Mouse (Mus musculus): ENCODE results near the gene Hoxa2. TPM values are rescaled to one million over a fixed set of nuclear protein-coding genes. Genes with fewer than 3 reads are reported as not detected.

The Hoxa2 gene
- total and polyA plus RNA-seq, 3 experiments, result not detected

DNA sequence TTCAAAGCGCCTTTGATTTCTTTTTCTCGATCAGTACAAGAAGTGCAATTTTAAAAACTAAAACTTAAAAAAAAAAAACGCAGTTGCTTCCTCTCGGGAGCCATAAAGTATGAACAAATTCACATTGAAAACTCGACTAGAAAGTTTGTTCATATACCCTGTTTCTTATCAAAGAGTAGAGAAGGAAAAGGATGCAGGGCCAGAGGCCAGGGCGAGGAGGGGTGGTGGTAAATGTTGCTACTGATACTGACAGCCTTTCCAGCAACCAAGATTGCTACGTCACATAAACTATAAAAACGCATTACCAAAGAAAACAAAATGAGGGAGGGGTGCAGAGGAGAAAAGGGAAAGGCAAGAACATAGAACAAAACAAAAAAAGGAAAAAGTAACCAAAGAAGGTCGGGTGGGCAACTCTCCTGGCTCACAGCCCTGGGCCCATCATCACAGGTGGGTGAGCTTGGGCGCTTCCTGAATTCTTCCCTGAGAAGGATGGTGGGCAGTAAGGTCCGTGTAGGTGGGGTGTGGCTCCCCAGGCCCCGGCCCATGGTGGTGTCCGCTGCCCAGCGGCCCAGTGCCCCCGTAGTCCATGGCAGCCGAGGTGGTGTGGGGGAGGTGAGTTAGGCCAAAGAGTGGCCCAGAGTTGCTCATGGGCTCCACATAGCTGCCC lies 5.0 kb upstream of the Hoxa2 start:
- Histone ChIP-seq H3K4me1 (ENCODE audit: control insufficient read depth in 1 of 2, insufficient read depth in 2 of 2, low read length in 2 of 2) (no peaks in the 10 kb centered on the region), H3K27me3 (ENCODE audit: control insufficient read depth in 1 of 2, insufficient read depth in 2 of 2, low read length in 2 of 2) (no peaks in the 10 kb centered on the region), H3K36me3 (ENCODE audit: control insufficient read depth in 1 of 2, insufficient read depth in 2 of 2, low read length in 2 of 2) (no peaks in the 10 kb centered on the region), H3K9me3 (replicated peaks; ENCODE audit: insufficient read depth, low read length) (no peaks in the 10 kb centered on the region), H3K4me3 (ENCODE audit: control insufficient read depth in 1 of 2, insufficient read depth in 1 of 2, low read depth in 2 of 2, low read length in 2 of 2) (no peak overlapping the region), H3K27ac (ENCODE audit: control insufficient read depth, low read depth, low read length) (no peak overlapping the region), H3K9ac (ENCODE audit: control insufficient read depth, low read depth, low read length, poor library complexity, severe bottlenecking) (no peak overlapping the region), H3K79me2 (ENCODE audit: control insufficient read depth, insufficient read depth, low read length, poor library complexity) (no peaks in the 10 kb centered on the region)
- TF ChIP-seq UBTF (IDR thresholded peaks at IDR 0.05; ENCODE audit: borderline replicate concordance, insufficient read depth, low read depth, low read length), result no peak
- no peak for TF ChIP-seq CHD2 (IDR thresholded peaks at IDR 0.05; ENCODE audit: low read length)
- no peak for TF ChIP-seq POLR2A (IDR thresholded peaks at IDR 0.05; ENCODE audit: control insufficient read depth in 1 of 2, insufficient read depth in 1 of 2, low read depth in 1 of 2, low read length in 2 of 2, poor library complexity in 1 of 2)
- TF ChIP-seq JUND (IDR thresholded peaks at IDR 0.05; ENCODE audit: low read depth, low read length), result no peak
- no peak for TF ChIP-seq ZC3H11A (IDR thresholded peaks at IDR 0.05; ENCODE audit: low read depth, low read length)
- DNase-seq (ENCODE audit: low read depth, low spot score), result no peak

DNA sequence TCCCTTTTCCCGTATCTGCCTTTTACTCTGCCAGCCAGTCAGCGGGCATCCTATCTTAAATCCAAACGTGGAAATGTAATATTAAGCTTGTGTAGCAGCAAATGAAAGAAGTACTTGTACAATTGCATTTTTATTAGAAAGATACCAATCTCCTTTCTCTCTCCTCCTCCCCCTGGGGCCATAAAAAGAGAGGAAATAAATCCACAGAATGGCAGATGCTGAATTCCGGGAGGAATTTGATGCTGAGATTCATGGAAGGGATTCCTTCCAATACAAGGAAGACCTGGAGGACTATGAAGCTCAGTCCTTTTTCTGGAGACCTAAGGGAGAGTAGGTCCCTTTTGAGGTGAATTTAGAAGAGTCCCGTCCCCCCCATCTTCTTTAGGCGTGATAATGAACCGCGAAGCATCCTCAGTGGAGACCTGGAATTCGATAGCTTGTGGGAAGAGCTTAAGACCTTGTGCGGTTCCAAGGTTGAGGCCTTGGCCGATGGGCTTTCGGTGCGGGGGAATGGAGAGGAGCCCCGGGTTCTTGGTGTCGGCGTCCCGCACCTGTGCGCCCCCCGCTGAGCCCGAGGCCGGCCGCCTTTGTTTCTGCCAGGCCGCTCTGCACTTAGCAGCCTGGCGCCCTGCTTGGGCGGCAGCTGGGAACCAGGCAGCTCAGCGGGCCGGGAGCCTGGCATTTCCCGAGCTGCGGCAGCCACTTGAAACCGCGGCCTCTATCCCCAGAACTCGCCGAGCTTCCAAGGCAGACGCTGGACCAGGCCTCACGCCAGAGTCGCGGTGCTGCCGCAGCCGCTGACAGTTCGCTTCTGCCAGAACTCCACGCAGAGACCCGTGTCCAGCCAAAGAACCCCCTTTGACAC lies 3.8 kb upstream of the Hoxa2 start:
- no peak overlapping the region for H3K27ac ChIP-seq (ENCODE audit: control insufficient read depth, low read depth, low read length)

More for the DNA sequence above, 3.8 kb upstream of the Hoxa2 start:
- no peaks in the 10 kb centered on the region for H3K9me3 ChIP-seq (replicated peaks; ENCODE audit: insufficient read depth, low read length)
- no peaks in the 10 kb centered on the region for H3K4me1 ChIP-seq (ENCODE audit: control insufficient read depth in 1 of 2, insufficient read depth in 2 of 2, low read length in 2 of 2)
- no peaks in the 10 kb centered on the region for H3K27me3 ChIP-seq (ENCODE audit: control insufficient read depth in 1 of 2, insufficient read depth in 2 of 2, low read length in 2 of 2)
- TF ChIP-seq HCFC1 (IDR thresholded peaks at IDR 0.05; ENCODE audit: low read depth, low read length), result no peak
- no peak for TF ChIP-seq SIN3A (IDR thresholded peaks at IDR 0.05; ENCODE audit: low read length)
- no peak for TF ChIP-seq USF1 (IDR thresholded peaks at IDR 0.05; ENCODE audit: low read depth, low read length)
- TF ChIP-seq UBTF (IDR thresholded peaks at IDR 0.05; ENCODE audit: borderline replicate concordance, insufficient read depth, low read depth, low read length), result no peak
- no peak for TF ChIP-seq POLR2A (IDR thresholded peaks at IDR 0.05; ENCODE audit: control insufficient read depth in 1 of 2, insufficient read depth in 1 of 2, low read depth in 1 of 2, low read length in 2 of 2, poor library complexity in 1 of 2)
- TF ChIP-seq RCOR1 (IDR thresholded peaks at IDR 0.05; ENCODE audit: low read depth, low read length), result no peak
- no peak for TF ChIP-seq ZMIZ1 (IDR thresholded peaks at IDR 0.05; ENCODE audit: low read depth, low read length)
- TF ChIP-seq CTCF (IDR thresholded peaks at IDR 0.05 in 2 of 3, conservative IDR thresholded peaks at IDR 0.05 in 1 of 3; ENCODE audit: control insufficient read depth in 1 of 3, insufficient read depth in 1 of 3, low read depth in 2 of 3, low read length in 3 of 3, poor library complexity in 1 of 3, severe bottlenecking in 1 of 3), result no peak
- no peak for TF ChIP-seq GABPA (IDR thresholded peaks at IDR 0.05; ENCODE audit: low read depth, low read length)
- TF ChIP-seq NELFE (IDR thresholded peaks at IDR 0.05; ENCODE audit: low read depth, low read length), result no peak
- no peak for TF ChIP-seq EP300 (IDR thresholded peaks at IDR 0.05; ENCODE audit: low read depth in 1 of 2, low read length in 2 of 2)
- TF ChIP-seq JUND (IDR thresholded peaks at IDR 0.05; ENCODE audit: low read depth, low read length), result no peak
- no peak for TF ChIP-seq POLR2AphosphoS2 (IDR thresholded peaks at IDR 0.05; ENCODE audit: low read length)
- no peak for TF ChIP-seq MAFK (IDR thresholded peaks at IDR 0.05; ENCODE audit: borderline replicate concordance, low read depth, low read length)
- TF ChIP-seq RAD21 (IDR thresholded peaks at IDR 0.05; ENCODE audit: low read depth, low read length), result no peak
- no peak for TF ChIP-seq TCF12 (IDR thresholded peaks at IDR 0.05; ENCODE audit: low read depth, low read length)
- TF ChIP-seq ELF1 (IDR thresholded peaks at IDR 0.05; ENCODE audit: low read depth, low read length), result no peak
- no peak for TF ChIP-seq MAZ (IDR thresholded peaks at IDR 0.05; ENCODE audit: low read depth, low read length)
- no peak for TF ChIP-seq BHLHE40 (IDR thresholded peaks at IDR 0.05; ENCODE audit: borderline replicate concordance, low read depth, low read length)
- H3K79me2 ChIP-seq (ENCODE audit: control insufficient read depth, insufficient read depth, low read length, poor library complexity), result no peaks in the 10 kb centered on the region
- H3K9ac ChIP-seq (ENCODE audit: control insufficient read depth, low read depth, low read length, poor library complexity, severe bottlenecking), result no peak overlapping the region
- H3K36me3 ChIP-seq (ENCODE audit: control insufficient read depth in 1 of 2, insufficient read depth in 2 of 2, low read length in 2 of 2), result no peaks in the 10 kb centered on the region
- no peak overlapping the region for H3K4me3 ChIP-seq (ENCODE audit: control insufficient read depth in 1 of 2, insufficient read depth in 1 of 2, low read depth in 2 of 2, low read length in 2 of 2)
- DNase-seq (ENCODE audit: low read depth, low spot score), result no peak

All from MEL (cell line).